Mouse (Mus musculus): ENCODE measurements around the gene Stoml1.

DNA sequence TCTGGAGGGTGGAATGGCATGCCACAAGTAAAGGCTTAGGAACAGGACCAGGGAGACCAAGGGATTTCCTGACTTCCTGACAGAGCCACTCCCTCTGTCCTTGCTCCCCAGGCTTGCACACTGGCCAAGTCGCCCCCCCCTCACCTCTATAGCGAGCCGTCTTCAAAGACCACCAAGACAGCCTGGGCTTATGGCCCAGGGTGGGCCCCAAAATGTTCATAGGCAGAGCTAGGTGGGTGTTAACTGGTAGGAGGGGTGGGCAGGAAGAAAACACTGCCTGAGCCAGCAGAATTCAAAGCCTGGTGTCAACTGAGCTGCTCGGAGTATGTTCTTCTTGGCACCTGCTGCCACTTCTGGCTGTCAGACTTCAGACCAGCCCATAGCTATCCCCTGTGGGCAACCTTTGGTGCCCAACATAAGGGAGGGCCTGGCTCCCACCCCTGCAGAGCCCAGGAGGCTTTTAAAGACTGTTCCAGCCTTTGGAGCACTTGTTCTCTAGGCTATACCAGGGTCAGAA is 45.1 kb downstream of the Stoml1 start:
- no peak for TF ChIP-seq CTCF (IDR thresholded peaks at IDR 0.05)
- no peak for TF ChIP-seq EP300 (IDR thresholded peaks at IDR 0.05; ENCODE audit: insufficient read depth, low read depth, low read length)

All from heart, adult 2 months (tissue).